In genomic region chr14:45382912-45383311, GRCm38 (mm10) we compare ENCODE assay signal across 10 mouse cellular contexts. TPM values are rescaled to one million over a fixed set of nuclear protein-coding genes. Genes with fewer than 3 reads are reported as not detected.
A peak's percentile ranks its signal among the peaks of the same experiment; 100 is the strongest.
DNase-seq lines count a peak whose midpoint lies in the region; ATAC-seq and TF ChIP-seq lines count a peak whose summit lies in the region.
"Had no signal": no experiment of that assay in that cellular context is flagged by ENCODE, and none has a peak within 500 bp of the region (broad histone marks: within the 10 kb centered on the region; RNA-seq: fewer than 3 reads in every experiment).

No protein-coding gene starts in this region.

- H3K9ac ChIP-seq in midbrain, postnatal 0 days (replicated peaks; ENCODE audit: low read length, poor library complexity, severe bottlenecking): no peak overlapping the region
- no peak overlapping the region for H3K9ac ChIP-seq in midbrain, embryonic 14.5 days (replicated peaks; ENCODE audit: low read length)
- H3K9ac ChIP-seq in stomach, postnatal 0 days (ENCODE audit: low read length): no peak overlapping the region

- WGBS in midbrain, postnatal 0 days: 81% methylated on average over 4 of the region's 4 CpGs
- 80% methylated on average over 4 of the region's 4 CpGs for WGBS in midbrain, embryonic 14.5 days
- WGBS in bone marrow, adult 2 months: 73% methylated on average over 4 of the region's 4 CpGs
- WGBS in stomach, postnatal 0 days: 86% methylated on average over 4 of the region's 4 CpGs

- no peak for ATAC-seq in midbrain, postnatal 0 days (ENCODE audit: low FRiP score)
- no peak for ATAC-seq in midbrain, embryonic 14.5 days (ENCODE audit: low FRiP score, low TSS enrichment)
- ATAC-seq in stomach, postnatal 0 days (ENCODE audit: low FRiP score, low TSS enrichment): no peak

- H3K4me3 ChIP-seq in gastrocnemius, adult 2 months: no peak overlapping the region
- no peak overlapping the region for H3K4me3 ChIP-seq in midbrain, postnatal 0 days (ENCODE audit: low read depth, low read length)
- no peak overlapping the region for H3K4me3 ChIP-seq in midbrain, embryonic 14.5 days (replicated peaks; ENCODE audit: low read depth, low read length)
- H3K4me3 ChIP-seq in bone marrow, adult 2 months (replicated peaks; ENCODE audit: control insufficient read depth, low read depth, low read length): no peak overlapping the region
- no peak overlapping the region for H3K4me3 ChIP-seq in stomach, postnatal 0 days (ENCODE audit: low read depth, low read length)
- H3K4me3 ChIP-seq: limb, embryonic 10.5 days had no signal

- TF ChIP-seq POLR2A in bone marrow, adult 2 months (IDR thresholded peaks at IDR 0.05; ENCODE audit: borderline replicate concordance, control insufficient read depth, low read depth, low read length): no peak

- DNase-seq in gastrocnemius, adult 2 months: no peak
- no peak for DNase-seq in gastrocnemius, postnatal 10 days
- DNase-seq in midbrain, postnatal 0 days (ENCODE audit: low spot score): no peak
- no peak for DNase-seq in midbrain, embryonic 14.5 days
- DNase-seq in stomach, postnatal 0 days (ENCODE audit: low spot score): no peak
- DNase-seq in right cerebral cortex, adult 2 months (ENCODE audit: low spot score in 2 of 2): no peak
- DNase-seq in left cerebral cortex, postnatal 4 days: no peak
- DNase-seq: lung, postnatal 36 days had no signal

- H3K4me2 ChIP-seq in midbrain, postnatal 0 days (ENCODE audit: low read depth, low read length, poor library complexity, severe bottlenecking): no peak overlapping the region
- no peak overlapping the region for H3K4me2 ChIP-seq in midbrain, embryonic 14.5 days (ENCODE audit: low read length)
- no peak overlapping the region for H3K4me2 ChIP-seq in stomach, postnatal 0 days (replicated peaks; ENCODE audit: low read depth)

- peak; percentile 56 for TF ChIP-seq CTCF in gastrocnemius, adult 2 months (IDR thresholded peaks at IDR 0.05)
- peak; percentile 56 for TF ChIP-seq CTCF in midbrain, postnatal 0 days (IDR thresholded peaks at IDR 0.05)
- peak; percentile 45 for TF ChIP-seq CTCF in bone marrow, adult 2 months (IDR thresholded peaks at IDR 0.05; ENCODE audit: control insufficient read depth, insufficient read depth, low read length)
- TF ChIP-seq CTCF in stomach, postnatal 0 days (IDR thresholded peaks at IDR 0.05; ENCODE audit: low read depth): peak; percentile 57

- no peaks in the 10 kb centered on the region for H3K9me3 ChIP-seq in midbrain, postnatal 0 days (ENCODE audit: low read length)
- no peaks in the 10 kb centered on the region for H3K9me3 ChIP-seq in midbrain, embryonic 14.5 days (ENCODE audit: control insufficient read depth, low read length)
- H3K9me3 ChIP-seq in stomach, postnatal 0 days (ENCODE audit: control insufficient read depth, low read length): no peaks in the 10 kb centered on the region
- H3K9me3 ChIP-seq: limb, embryonic 10.5 days had no signal

- peaks cover 12% of the 10 kb centered on the region for H3K36me3 ChIP-seq in midbrain, postnatal 0 days (ENCODE audit: insufficient read depth, low read length)
- peaks cover 27% of the 10 kb centered on the region for H3K36me3 ChIP-seq in midbrain, embryonic 14.5 days (ENCODE audit: control insufficient read depth, insufficient read depth, low read length)
- peaks cover 7% of the 10 kb centered on the region; the same call in 1 of the 2 replicates for H3K36me3 ChIP-seq in stomach, postnatal 0 days (ENCODE audit: control insufficient read depth, insufficient read depth, low read length)

- intact Hi-C loops in gastrocnemius, adult 2 months (cut with DNase I): loop anchor here (5.0 kb wide), 1 partner anchor 46 kb away; no protein-coding TSS in a partner anchor
- intact Hi-C loops in left cerebral cortex, postnatal 4 days (cut with DNase I): no loop called here

- H3K4me1 ChIP-seq in midbrain, postnatal 0 days (ENCODE audit: insufficient read depth, low read length): peaks cover 3% of the 10 kb centered on the region; the same call in 1 of the 2 replicates
- H3K4me1 ChIP-seq in midbrain, embryonic 14.5 days (ENCODE audit: control insufficient read depth, insufficient read depth, low read length): peaks cover 6% of the 10 kb centered on the region
- no peaks in the 10 kb centered on the region for H3K4me1 ChIP-seq in bone marrow, adult 2 months (ENCODE audit: control insufficient read depth, insufficient read depth, low read length)
- no peaks in the 10 kb centered on the region for H3K4me1 ChIP-seq in stomach, postnatal 0 days (replicated peaks; ENCODE audit: control insufficient read depth, insufficient read depth)

- no peak overlapping the region for H3K27ac ChIP-seq in gastrocnemius, adult 2 months
- H3K27ac ChIP-seq in midbrain, postnatal 0 days (ENCODE audit: low read depth, low read length): no peak overlapping the region
- no peak overlapping the region for H3K27ac ChIP-seq in midbrain, embryonic 14.5 days (replicated peaks; ENCODE audit: low read depth, low read length)
- no peak overlapping the region for H3K27ac ChIP-seq in bone marrow, adult 2 months (ENCODE audit: control insufficient read depth, insufficient read depth, low read depth, low read length, poor library complexity)
- no peak overlapping the region for H3K27ac ChIP-seq in stomach, postnatal 0 days (replicated peaks)
- H3K27ac ChIP-seq: limb, embryonic 10.5 days had no signal

- no peaks in the 10 kb centered on the region for H3K27me3 ChIP-seq in midbrain, postnatal 0 days (ENCODE audit: insufficient read depth, low read length)
- H3K27me3 ChIP-seq in midbrain, embryonic 14.5 days (ENCODE audit: control insufficient read depth, insufficient read depth, low read length): no peaks in the 10 kb centered on the region
- H3K27me3 ChIP-seq in stomach, postnatal 0 days (ENCODE audit: control insufficient read depth, insufficient read depth, low read length): no peaks in the 10 kb centered on the region

- TF ChIP-seq EP300 in stomach, postnatal 0 days (optimal IDR thresholded peaks at IDR 0.05): no peak

RNA-seq across cellular contexts. Expression of gene Gnpnat1, which starts 21.8 kb away (rescaled TPM):
- 10 to 100 TPM in 1 of 2 experiments, 1 to 10 TPM in 1; 6.0 to 10.9 TPM for total RNA-seq in gastrocnemius, adult 2 months (2021)
- total RNA-seq in gastrocnemius, postnatal 10 days (2021): 10 to 100 TPM; 11.5 to 14.8 TPM
- total RNA-seq in midbrain, postnatal 0 days (2014; rRNA removed): 17.6 and 26.2 TPM in 2 replicates
- polyA plus RNA-seq in midbrain, postnatal 0 days (2015; fragmentation: Nextera tagmentation; extraction: Ambion mirVana): 19.1 and 23.5 TPM in 2 replicates
- polyA plus RNA-seq in midbrain, embryonic 14.5 days (2014; fragmentation: Nextera tagmentation; extraction: Ambion mirVana): 31.6 and 32.3 TPM in 2 replicates
- polyA plus RNA-seq in bone marrow, adult 2 months (2011; ENCODE audit: insufficient read depth, insufficient read length, low replicate concordance, missing spikeins): 9.9 and 16.2 TPM in 2 replicates
- polyA plus RNA-seq in stomach, postnatal 0 days (2015; fragmentation: Nextera tagmentation; extraction: Ambion mirVana): 44.3 and 45.3 TPM in 2 replicates
- total RNA-seq in left cerebral cortex, postnatal 4 days (2021): 10 to 100 TPM; 14.8 to 17.6 TPM

RNA-seq across cellular contexts. Expression of gene Styx, which starts 32.0 kb away (rescaled TPM):
- 10 to 100 TPM; 74.7 to 77.6 TPM for total RNA-seq in gastrocnemius, adult 2 months (2021)
- total RNA-seq in gastrocnemius, postnatal 10 days (2021): 10 to 100 TPM; 60.3 to 61.5 TPM
- 24.3 and 26.8 TPM in 2 replicates for total RNA-seq in midbrain, postnatal 0 days (2014; rRNA removed)
- 64.0 and 72.1 TPM in 2 replicates for polyA plus RNA-seq in midbrain, postnatal 0 days (2015; fragmentation: Nextera tagmentation; extraction: Ambion mirVana)
- polyA plus RNA-seq in midbrain, embryonic 14.5 days (2014; fragmentation: Nextera tagmentation; extraction: Ambion mirVana): 61.4 and 66.5 TPM in 2 replicates
- polyA plus RNA-seq in bone marrow, adult 2 months (2011; ENCODE audit: insufficient read depth, insufficient read length, low replicate concordance, missing spikeins): 3.5 and 3.8 TPM in 2 replicates
- polyA plus RNA-seq in stomach, postnatal 0 days (2015; fragmentation: Nextera tagmentation; extraction: Ambion mirVana): 48.8 and 50.6 TPM in 2 replicates
- total RNA-seq in left cerebral cortex, postnatal 4 days (2021): 10 to 100 TPM; 25.1 to 38.8 TPM

RNA-seq across cellular contexts. Expression of gene Psmc6, which starts 53.3 kb away (rescaled TPM):
- total RNA-seq in gastrocnemius, adult 2 months (2021): 100 to 1,000 TPM; 104 TPM
- total RNA-seq in gastrocnemius, postnatal 10 days (2021): 100 to 1,000 TPM; 119 to 125 TPM
- 105 and 128 TPM in 2 replicates for total RNA-seq in midbrain, postnatal 0 days (2014; rRNA removed)
- 136 and 139 TPM in 2 replicates for polyA plus RNA-seq in midbrain, postnatal 0 days (2015; fragmentation: Nextera tagmentation; extraction: Ambion mirVana)
- 184 and 203 TPM in 2 replicates for polyA plus RNA-seq in midbrain, embryonic 14.5 days (2014; fragmentation: Nextera tagmentation; extraction: Ambion mirVana)
- 84.3 and 171 TPM in 2 replicates for polyA plus RNA-seq in bone marrow, adult 2 months (2011; ENCODE audit: insufficient read depth, insufficient read length, low replicate concordance, missing spikeins)
- polyA plus RNA-seq in stomach, postnatal 0 days (2015; fragmentation: Nextera tagmentation; extraction: Ambion mirVana): 94.4 and 94.9 TPM in 2 replicates
- 100 to 1,000 TPM; 118 to 132 TPM for total RNA-seq in left cerebral cortex, postnatal 4 days (2021)
